Mouse (Mus musculus) ES-E14 (cell line): ENCODE measurements around the gene E030018B13Rik. TPM values are rescaled to one million over a fixed set of nuclear protein-coding genes. Genes with fewer than 3 reads are reported as not detected.
A peak's percentile ranks its signal among the peaks of the same experiment; 100 is the strongest.

Experiments
- DNase-seq: peaks from one replicate; pipeline ENCODE4 v3.0.0-alpha.2; 2013; ENCODE audit warnings: low read depth, low spot score
- H3K27ac ChIP-seq: 2 replicates; pipeline ENCODE4 v1.5.1; 2012; ENCODE audit warnings: low read depth, mild to moderate bottlenecking, low read length, moderate library complexity, mixed read lengths; ENCODE audit not compliant: poor library complexity, insufficient read depth, severe bottlenecking
- H3K36me3 ChIP-seq: 2 replicates; pipeline ENCODE4 v1.6.1; 2012; ENCODE audit warnings: mild to moderate bottlenecking, low read length, moderate library complexity, mixed read lengths; ENCODE audit not compliant: control insufficient read depth, poor library complexity, insufficient read depth, severe bottlenecking
- H3K4me1 ChIP-seq, 2 experiments: fragments of 150-350 bp in 1 of 2; sonication (generic) in 1 of 2; 2 replicates each; pipeline ENCODE4 v1.6.1; 2012; ENCODE audit warnings: low read length in 2 of 2, mild to moderate bottlenecking in 1 of 2, mixed read lengths in 1 of 2; ENCODE audit not compliant: control insufficient read depth in 2 of 2, insufficient read depth in 2 of 2, poor library complexity in 1 of 2
- H3K4me3 ChIP-seq, 2 experiments: fragments of 150-350 bp in 1 of 2; sonication (generic) in 1 of 2; 2 replicates each; pipeline ENCODE4 v1.5.1; 2012; ENCODE audit warnings: low read length in 2 of 2, low read depth in 1 of 2, mild to moderate bottlenecking in 1 of 2, mixed read lengths in 1 of 2; ENCODE audit not compliant: insufficient read depth in 1 of 2, poor library complexity in 1 of 2, severe bottlenecking in 1 of 2
- H3K9ac ChIP-seq: 2 replicates; pipeline ENCODE4 v1.6.1; 2012; ENCODE audit warnings: low read depth, mild to moderate bottlenecking, low read length, mixed read lengths; ENCODE audit not compliant: poor library complexity, insufficient read depth, severe bottlenecking
- H3K9me3 ChIP-seq: fragments of 150-350 bp; sonication (generic); 2 replicates; pipeline ENCODE4 v1.6.1; 2012; ENCODE audit warnings: low read depth, mild to moderate bottlenecking, low read length; ENCODE audit not compliant: control insufficient read depth, insufficient read depth
- CHD2 ChIP-seq: IDR thresholded peaks from 2 replicates; pipeline ENCODE4 v1.6.1; 2014; ENCODE audit warnings: mild to moderate bottlenecking, low read depth, low read length, inconsistent platforms
- HCFC1 ChIP-seq: IDR thresholded peaks from 2 replicates; pipeline ENCODE4 v1.6.1; 2012; ENCODE audit warnings: low read length, inconsistent platforms, borderline replicate concordance; ENCODE audit not compliant: insufficient read depth
- MAFK ChIP-seq: IDR thresholded peaks from 2 replicates; pipeline ENCODE4 v1.6.1; 2014; ENCODE audit warnings: mild to moderate bottlenecking, low read depth, low read length, inconsistent platforms; ENCODE audit not compliant: insufficient read depth
- ZC3H11A ChIP-seq: IDR thresholded peaks from 2 replicates; pipeline ENCODE4 v1.6.1; 2012; ENCODE audit warnings: low read depth, mild to moderate bottlenecking, inconsistent platforms, low read length, borderline replicate concordance
- ZNF384 ChIP-seq: IDR thresholded peaks from 2 replicates; pipeline ENCODE4 v1.6.1; 2012; ENCODE audit warnings: low read depth, low read length, inconsistent platforms
- in situ Hi-C, 2 experiments: fragments of 600-800 bp; cut with MboI; formaldehyde crosslinking; loops; one replicate each; pipeline ENCODE4 v1.15.1; 2025; ENCODE audit warnings: low sequenced_read_pairs in 2 of 2, inconsistent platforms in 1 of 2; ENCODE audit not compliant: unreplicated experiment in 2 of 2
- total RNA-seq: library from RNA; depleted of rRNA; stranded (reverse); fragments of 300-350 nt; gene quantifications from 2 replicates; pipeline ENCODE4 v1.2.3, GENCODE M21; 2012

The E030018B13Rik gene
- total RNA-seq, 1 experiment, result not detected

DNA sequence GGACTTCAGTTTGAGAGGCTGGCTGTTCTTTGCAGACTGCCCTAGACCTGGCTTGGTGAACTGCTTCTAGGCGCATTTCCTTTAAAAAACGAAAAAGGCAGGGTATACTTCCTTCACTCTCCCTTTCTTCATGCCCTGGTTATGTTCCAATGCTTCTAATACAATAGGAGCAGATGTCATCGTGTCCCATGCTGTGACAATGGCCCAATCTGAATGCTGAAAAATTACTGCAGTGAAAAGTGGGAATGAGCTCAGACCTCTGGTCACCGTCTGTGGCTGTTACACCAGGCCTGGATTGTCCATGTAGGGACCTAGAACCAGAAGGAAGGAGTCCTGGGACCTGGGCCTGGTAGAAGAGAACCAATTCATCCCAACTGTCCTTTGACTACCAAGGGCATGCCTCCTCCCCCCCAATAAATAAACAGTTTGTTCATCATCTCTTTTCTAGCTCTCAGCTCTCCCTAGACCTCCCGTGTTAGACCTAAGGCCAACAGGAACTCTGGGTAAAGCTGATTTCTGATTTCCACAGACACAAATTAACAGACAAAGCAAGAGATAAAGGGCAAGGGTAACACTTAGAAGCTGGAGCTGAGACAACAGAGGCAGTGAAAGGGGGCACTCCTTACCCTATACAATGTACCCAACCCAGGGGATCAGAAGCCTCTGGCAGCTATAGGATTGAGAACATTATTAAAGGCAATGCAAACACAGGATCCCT is 8.7 kb upstream of the E030018B13Rik start:
- peak overlapping the region; percentile 70; the same call in 1 of the 2 replicates for H3K27ac ChIP-seq
- no peaks in the 10 kb centered on the region; the same call in 1 of the 2 replicates for H3K36me3 ChIP-seq
- H3K9ac ChIP-seq, result no peak overlapping the region
- TF ChIP-seq CHD2 (no peak), ZC3H11A (no peak), HCFC1 (no peak), ZNF384 (no peak), MAFK (no peak)
- peaks cover 21 to 53% of the 10 kb centered on the region in 2 experiments for H3K4me1 ChIP-seq
- no peak for DNase-seq
- peak overlapping the region; percentile 11 to 35; a peak in 2 of 4 replicates for H3K4me3 ChIP-seq
- in situ Hi-C loops, result no loop called here
- H3K9me3 ChIP-seq, result no peaks in the 10 kb centered on the region

DNA sequence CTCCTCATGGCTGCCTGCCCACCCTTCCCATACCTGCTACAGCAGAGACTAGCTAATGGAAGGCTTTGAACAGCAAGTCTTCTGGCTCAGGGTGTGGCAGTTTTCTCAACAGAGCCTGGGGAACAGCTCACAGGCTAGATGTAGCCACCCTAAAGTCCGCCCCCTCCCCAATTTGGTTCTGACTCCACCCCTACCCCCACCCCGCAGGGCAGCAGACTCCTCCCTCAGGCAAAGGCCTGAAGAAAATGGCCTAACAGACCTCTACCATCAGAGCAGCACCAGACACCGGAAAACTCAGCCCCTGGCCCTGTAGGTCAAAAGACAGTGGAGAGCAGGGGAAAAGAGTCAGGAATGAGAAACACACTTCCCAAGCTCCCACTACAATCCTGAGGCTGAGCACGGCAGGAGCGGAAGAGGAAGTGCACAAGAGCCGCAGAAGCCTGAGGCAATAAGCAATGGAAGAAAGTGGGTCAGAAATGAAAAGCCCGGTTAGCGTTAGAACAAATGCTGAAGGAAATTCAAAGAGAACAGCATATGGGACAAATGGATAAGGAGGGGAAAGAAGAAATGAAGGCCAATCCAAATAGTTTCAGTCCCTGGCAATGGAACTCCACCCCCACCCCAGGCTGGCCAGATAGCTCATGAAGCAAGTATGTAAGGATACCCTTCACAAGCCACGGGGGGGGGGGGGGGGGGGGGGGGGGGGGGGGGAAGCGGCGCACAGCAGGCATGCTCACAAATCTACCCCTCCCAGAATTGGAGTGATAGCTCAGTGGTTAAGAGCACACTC is 8.0 kb upstream of the E030018B13Rik start:
- peaks cover 19 to 55% of the 10 kb centered on the region in 2 experiments for H3K4me1 ChIP-seq
- no peaks in the 10 kb centered on the region; the same call in 1 of the 2 replicates for H3K36me3 ChIP-seq
- no peak for DNase-seq
- in situ Hi-C loops, result no loop called here
- peak overlapping the region; percentile 76; the same call in 1 of the 2 replicates for H3K27ac ChIP-seq
- peak overlapping the region; percentile 35 to 40 for H3K4me3 ChIP-seq
- peak overlapping the region; percentile 7; the same call in 1 of the 2 replicates for H3K9ac ChIP-seq
- no peaks in the 10 kb centered on the region for H3K9me3 ChIP-seq
- TF ChIP-seq HCFC1 (no peak), MAFK (no peak), ZC3H11A (no peak), CHD2 (no peak), ZNF384 (no peak)

DNA sequence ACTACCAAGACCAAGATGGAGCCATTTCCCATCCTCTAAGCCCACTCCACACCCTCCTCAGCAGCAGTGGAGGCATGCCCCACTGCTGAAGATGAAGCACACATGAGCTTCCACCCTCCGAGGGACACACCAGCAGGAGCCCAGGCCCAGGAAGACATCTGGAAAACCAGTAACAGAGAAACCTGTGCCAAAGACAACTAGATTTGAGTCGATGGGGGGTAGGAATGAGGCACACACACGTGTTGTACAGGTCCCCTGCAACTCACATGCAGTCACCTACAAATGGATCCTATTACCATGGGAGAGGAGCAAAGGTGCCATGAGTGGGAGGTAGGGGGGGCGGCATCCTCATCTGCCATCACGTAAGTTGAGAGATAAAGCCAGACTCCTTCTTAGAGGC is 6.4 kb upstream of the E030018B13Rik start:
- Histone ChIP-seq H3K9me3 (no peaks in the 10 kb centered on the region), H3K4me3 (no peak overlapping the region), H3K4me1 (peaks cover 16 to 62% of the 10 kb centered on the region in 2 experiments), H3K9ac (peak overlapping the region; percentile 35; the same call in 1 of the 2 replicates), H3K36me3 (no peaks in the 10 kb centered on the region; the same call in 1 of the 2 replicates), H3K27ac (no peak overlapping the region; the same call in 1 of the 2 replicates)
- TF ChIP-seq MAFK, result no peak
- TF ChIP-seq CHD2, result no peak
- TF ChIP-seq ZC3H11A, result no peak
- no peak for TF ChIP-seq HCFC1
- no peak for TF ChIP-seq ZNF384
- in situ Hi-C loops, result no loop called here
- no peak for DNase-seq

DNA sequence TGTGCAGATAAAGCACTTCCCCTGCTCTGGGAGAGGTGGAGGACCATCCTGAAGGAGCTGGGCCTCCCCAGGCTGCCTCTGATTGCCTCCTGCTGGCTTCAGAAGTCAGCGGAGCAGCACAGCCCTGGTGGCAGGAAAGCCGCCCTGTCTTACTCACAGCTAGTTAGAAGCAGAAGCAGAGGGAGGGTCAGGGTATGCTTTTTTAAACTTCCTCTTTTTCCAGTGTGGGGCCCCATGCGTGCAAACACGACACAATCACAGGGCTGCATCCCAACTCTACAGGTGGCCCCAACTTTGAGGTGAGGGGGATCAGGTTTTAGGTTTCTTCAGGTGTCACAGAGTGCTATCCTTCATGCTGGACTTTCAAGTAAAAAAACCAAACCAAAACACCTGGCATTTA is 5.7 kb upstream of the E030018B13Rik start:
- TF ChIP-seq CHD2 (no peak), HCFC1 (no peak), MAFK (no peak), ZNF384 (no peak), ZC3H11A (no peak)
- in situ Hi-C loops, result no loop called here
- H3K9me3 ChIP-seq, result no peaks in the 10 kb centered on the region
- H3K9ac ChIP-seq, result no peak overlapping the region
- H3K27ac ChIP-seq, result peak overlapping the region; percentile 40; the same call in 1 of the 2 replicates
- peaks cover 16 to 60% of the 10 kb centered on the region in 2 experiments for H3K4me1 ChIP-seq
- no peak overlapping the region for H3K4me3 ChIP-seq
- no peak for DNase-seq
- H3K36me3 ChIP-seq, result no peaks in the 10 kb centered on the region; the same call in 1 of the 2 replicates
